1 mouse cellular context compared by ENCODE assay signal in the genomic region with DNA sequence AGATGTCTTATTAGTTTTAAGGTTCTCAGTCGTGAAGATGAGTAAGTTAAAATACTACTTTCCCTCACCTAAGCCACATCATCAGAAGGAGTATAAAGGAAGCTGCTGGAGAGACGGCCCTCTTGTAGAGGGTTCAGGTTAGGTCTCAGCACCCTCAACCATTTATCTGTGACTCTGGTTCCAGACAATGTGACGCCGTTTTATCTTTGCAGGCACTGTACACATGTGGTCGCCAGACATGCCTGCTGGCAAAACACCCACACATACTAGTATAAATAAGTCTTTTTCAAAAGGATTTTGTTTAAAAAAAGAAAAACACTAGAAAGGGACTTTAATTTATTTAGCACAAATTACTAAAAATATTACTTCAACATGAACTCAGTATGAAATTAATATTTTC.
TF ChIP-seq lines count a peak whose summit lies in the region.

No protein-coding gene starts in this region.

TF ChIP-seq in MEL, 35 proteins besides CTCF, POLR2A, EP300 and RAD21:
- TF ChIP-seq MYC (IDR thresholded peaks at IDR 0.05; ENCODE audit: low read depth, low read length) (peak; percentile 85), TBP (IDR thresholded peaks at IDR 0.05; ENCODE audit: low read depth, low read length) (peak; percentile 57; the same call in 1 of the 2 replicates), MXI1 (IDR thresholded peaks at IDR 0.05; ENCODE audit: low read depth, low read length) (peak; percentile 95), HCFC1 (IDR thresholded peaks at IDR 0.05; ENCODE audit: low read depth, low read length) (peak; percentile 54; the same call in 1 of the 2 replicates), NELFE (IDR thresholded peaks at IDR 0.05; ENCODE audit: low read depth, low read length) (no peak), RCOR1 (IDR thresholded peaks at IDR 0.05; ENCODE audit: low read depth, low read length) (peak; percentile 42; the same call in 1 of the 2 replicates), GATA1 (IDR thresholded peaks at IDR 0.05; ENCODE audit: low read depth, low read length) (peak; percentile 90), UBTF (IDR thresholded peaks at IDR 0.05; ENCODE audit: borderline replicate concordance, insufficient read depth, low read depth, low read length) (no peak), MEF2A (IDR thresholded peaks at IDR 0.05; ENCODE audit: extremely low read depth, insufficient replicate concordance, low read depth, low read length, poor library complexity, severe bottlenecking) (no peak), SIN3A (IDR thresholded peaks at IDR 0.05; ENCODE audit: low read length) (peak; percentile 93), TCF12 (IDR thresholded peaks at IDR 0.05; ENCODE audit: low read depth, low read length) (peak; percentile 87), SMC3 (IDR thresholded peaks at IDR 0.05; ENCODE audit: low read depth, low read length) (no peak), TAL1 (IDR thresholded peaks at IDR 0.05; ENCODE audit: low read length) (peak; percentile 70), ETS1 (IDR thresholded peaks at IDR 0.05; ENCODE audit: low read depth, low read length) (peak; percentile 82), MAX (IDR thresholded peaks at IDR 0.05; ENCODE audit: low read length) (peak; percentile 74), ZMIZ1 (IDR thresholded peaks at IDR 0.05; ENCODE audit: low read depth, low read length) (0 out of 2 replicates have a peak, but pooled peaks have one; percentile 71)
